Mouse (Mus musculus): ENCODE data around the gene Luc7l3. TPM values are rescaled to one million over a fixed set of nuclear protein-coding genes. Genes with fewer than 3 reads are reported as not detected.

The Luc7l3 gene
- total and polyA plus RNA-seq, 3 experiments, result 47.3 to 90.5 (median 54.7) TPM

DNA sequence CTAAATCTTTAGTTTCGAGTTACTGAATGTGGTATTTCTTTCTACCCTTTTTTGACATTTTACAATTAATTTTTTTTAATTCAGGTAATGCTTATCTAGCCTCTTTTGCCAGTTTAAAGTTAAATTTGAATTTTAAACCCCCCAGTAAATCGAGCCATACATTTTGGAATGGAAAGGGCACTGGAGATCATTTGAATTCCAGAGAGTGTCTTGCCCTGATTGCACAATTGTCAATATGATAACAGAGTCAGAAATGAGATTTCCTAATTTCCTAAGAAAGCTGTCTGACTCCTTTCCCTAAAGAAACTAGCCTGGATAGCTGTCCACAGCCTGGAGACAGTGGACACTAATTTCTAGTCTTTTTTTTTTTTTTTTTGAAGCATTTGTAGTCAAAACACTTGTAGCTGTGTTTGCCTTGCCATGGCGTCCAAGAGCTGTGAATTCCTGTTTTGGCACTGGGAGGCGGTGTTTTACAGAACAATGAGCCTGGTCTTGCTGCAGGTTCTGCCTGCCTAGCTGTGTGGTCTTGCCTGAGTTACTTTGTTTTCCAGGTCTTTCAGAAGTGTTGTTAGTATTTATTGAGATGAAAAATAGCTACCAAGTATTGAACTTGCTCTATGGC is 7.6 kb upstream of the Luc7l3 start (continued):
- TF ChIP-seq CTCF (IDR thresholded peaks at IDR 0.05 in 2 of 3, conservative IDR thresholded peaks at IDR 0.05 in 1 of 3; ENCODE audit: control insufficient read depth in 1 of 3, insufficient read depth in 1 of 3, low read depth in 2 of 3, low read length in 3 of 3, poor library complexity in 1 of 3, severe bottlenecking in 1 of 3) (peak; percentile 26 to 78 (median 56); a peak in 5 of 6 replicates), ELF1 (IDR thresholded peaks at IDR 0.05; ENCODE audit: low read depth, low read length) (no peak), TBP (IDR thresholded peaks at IDR 0.05; ENCODE audit: low read depth, low read length) (no peak), MXI1 (IDR thresholded peaks at IDR 0.05; ENCODE audit: low read depth, low read length) (no peak), MAZ (IDR thresholded peaks at IDR 0.05; ENCODE audit: low read depth, low read length) (no peak), GATA1 (IDR thresholded peaks at IDR 0.05; ENCODE audit: low read depth, low read length) (no peak), RCOR1 (IDR thresholded peaks at IDR 0.05; ENCODE audit: low read depth, low read length) (0 out of 2 replicates have a peak, but pooled peaks have one; percentile 22), POLR2A (IDR thresholded peaks at IDR 0.05; ENCODE audit: control insufficient read depth in 1 of 2, insufficient read depth in 1 of 2, low read depth in 1 of 2, low read length in 2 of 2, poor library complexity in 1 of 2) (no peak), CHD1 (IDR thresholded peaks at IDR 0.05; ENCODE audit: low read depth, low read length) (no peak), KAT2A (conservative IDR thresholded peaks at IDR 0.05; ENCODE audit: low read depth, low read length) (no peak)

DNA sequence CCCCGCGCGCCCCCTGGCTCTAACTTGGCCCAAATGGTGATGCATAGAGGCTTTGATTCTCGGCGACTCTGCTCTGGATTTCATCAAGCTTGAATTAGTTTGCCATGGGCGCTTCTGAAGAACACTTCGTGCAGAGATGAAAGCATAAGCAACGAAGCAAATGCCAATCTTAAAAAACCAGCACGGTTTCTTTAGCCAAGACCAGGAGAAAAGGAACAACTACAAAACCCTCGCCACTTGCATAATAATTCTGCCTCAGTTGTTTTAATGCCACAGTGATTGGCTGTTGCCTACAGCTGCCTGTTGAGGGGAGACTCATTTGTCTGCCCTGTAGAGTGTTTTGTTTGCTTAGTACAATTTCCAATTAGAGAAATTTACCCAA is 6.8 kb upstream of the Luc7l3 start:
- no peaks in the 10 kb centered on the region for H3K9me3 ChIP-seq (replicated peaks; ENCODE audit: insufficient read depth, low read length)
- H3K4me3 ChIP-seq (ENCODE audit: control insufficient read depth in 1 of 2, insufficient read depth in 1 of 2, low read depth in 2 of 2, low read length in 2 of 2), result peak overlapping the region; percentile 93 to 94
- TF ChIP-seq ZC3H11A (IDR thresholded peaks at IDR 0.05; ENCODE audit: low read depth, low read length), result no peak
- peak; percentile 6; the same call in 1 of the 2 replicates for TF ChIP-seq SIN3A (IDR thresholded peaks at IDR 0.05; ENCODE audit: low read length)
- peak overlapping the region; percentile 93 for H3K9ac ChIP-seq (ENCODE audit: control insufficient read depth, low read depth, low read length, poor library complexity, severe bottlenecking)
- DNase-seq (ENCODE audit: low read depth, low spot score), result peak; percentile 43
- H3K4me1 ChIP-seq (ENCODE audit: control insufficient read depth in 1 of 2, insufficient read depth in 2 of 2, low read length in 2 of 2), result peaks cover 2 to 8% of the 10 kb centered on the region in 2 experiments; a peak in 3 of 4 replicates
- H3K27me3 ChIP-seq (ENCODE audit: control insufficient read depth in 1 of 2, insufficient read depth in 2 of 2, low read length in 2 of 2), result no peaks in the 10 kb centered on the region
- H3K36me3 ChIP-seq (ENCODE audit: control insufficient read depth in 1 of 2, insufficient read depth in 2 of 2, low read length in 2 of 2), result peaks cover 0 to 19% of the 10 kb centered on the region in 2 experiments; a peak in 2 of 4 replicates
- peaks cover 10% of the 10 kb centered on the region for H3K79me2 ChIP-seq (ENCODE audit: control insufficient read depth, insufficient read depth, low read length, poor library complexity)
- H3K27ac ChIP-seq (ENCODE audit: control insufficient read depth, low read depth, low read length), result no peak overlapping the region

DNA sequence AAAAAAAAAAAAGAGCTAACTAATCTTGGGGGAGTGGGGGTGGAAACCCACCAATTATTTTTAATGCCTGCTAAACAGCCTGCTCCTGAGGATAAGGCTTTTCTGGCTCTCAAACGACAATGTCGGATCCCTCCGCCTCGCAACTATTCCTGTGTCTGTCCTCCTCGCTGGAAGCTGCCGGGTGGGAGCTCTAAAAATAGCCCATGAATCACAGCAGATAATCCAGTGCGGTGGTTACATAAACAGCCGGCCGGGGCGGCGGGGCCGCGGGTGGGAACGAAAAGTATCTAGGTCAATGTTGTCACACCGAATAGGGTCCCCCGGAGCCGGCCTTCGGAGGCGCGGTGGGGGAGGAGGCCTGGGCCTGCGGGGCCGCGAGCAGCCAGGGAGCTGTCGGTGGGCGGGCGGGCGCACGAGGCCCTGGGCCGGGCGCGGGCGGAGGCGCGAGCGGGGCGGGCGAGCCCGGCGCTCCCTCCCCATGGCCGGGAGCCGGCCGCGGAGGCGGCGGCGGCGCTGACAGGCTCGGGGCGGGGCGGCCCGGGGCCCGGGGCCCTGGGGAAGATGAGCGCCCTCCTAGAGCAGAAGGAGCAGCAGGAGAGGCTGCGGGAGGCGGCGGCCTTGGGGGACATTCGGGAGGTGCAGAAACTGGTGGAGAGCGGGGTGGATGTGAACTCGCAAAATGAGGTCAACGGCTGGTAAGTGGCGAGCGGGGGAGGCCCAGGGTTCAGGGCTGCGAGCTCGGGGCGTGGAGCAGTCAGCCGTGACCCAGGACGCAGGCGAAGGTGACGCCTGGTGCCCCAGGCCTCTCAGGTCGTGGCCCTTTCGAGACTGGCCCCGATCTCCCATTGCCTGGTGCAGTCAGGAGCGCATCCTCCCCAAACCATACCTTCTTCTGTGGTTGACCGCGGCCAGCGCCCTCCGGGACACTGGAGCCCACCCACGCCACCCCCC is 6.2 kb upstream of the Luc7l3 start, which contains the start of gene Ankrd40:
Gene Ankrd40 (plus strand): TSS at position 309 of the 951 bp plus-strand sequence.
- Histone ChIP-seq H3K9me3 (replicated peaks; ENCODE audit: insufficient read depth, low read length) (no peaks in the 10 kb centered on the region), H3K9ac (ENCODE audit: control insufficient read depth, low read depth, low read length, poor library complexity, severe bottlenecking) (peak within 1 kb of the TSS; percentile 93), H3K27ac (ENCODE audit: control insufficient read depth, low read depth, low read length) (peak within 1 kb of the TSS; percentile 51), H3K79me2 (ENCODE audit: control insufficient read depth, insufficient read depth, low read length, poor library complexity) (peaks cover 10% of the 10 kb centered on the region), H3K27me3 (ENCODE audit: control insufficient read depth in 1 of 2, insufficient read depth in 2 of 2, low read length in 2 of 2) (no peaks in the 10 kb centered on the region), H3K4me3 (ENCODE audit: control insufficient read depth in 1 of 2, insufficient read depth in 1 of 2, low read depth in 2 of 2, low read length in 2 of 2) (peak within 1 kb of the TSS; percentile 93 to 94), H3K4me1 (ENCODE audit: control insufficient read depth in 1 of 2, insufficient read depth in 2 of 2, low read length in 2 of 2) (peaks cover 0 to 8% of the 10 kb centered on the region in 2 experiments; a peak in 1 of 4 replicates), H3K36me3 (ENCODE audit: control insufficient read depth in 1 of 2, insufficient read depth in 2 of 2, low read length in 2 of 2) (peaks cover 0 to 18% of the 10 kb centered on the region in 2 experiments; a peak in 2 of 4 replicates)
- peak; percentile 94 for DNase-seq (ENCODE audit: low read depth, low spot score)
- TF ChIP-seq E2F4 (IDR thresholded peaks at IDR 0.05; ENCODE audit: borderline replicate concordance, low read depth, low read length) (no peak), ZNF384 (IDR thresholded peaks at IDR 0.05; ENCODE audit: low read depth, low read length) (peak; percentile 77), USF2 (IDR thresholded peaks at IDR 0.05; ENCODE audit: borderline replicate concordance in 1 of 2, insufficient read depth in 1 of 2, low read depth in 1 of 2, low read length in 2 of 2) (no peak), NELFE (IDR thresholded peaks at IDR 0.05; ENCODE audit: low read depth, low read length) (peak; percentile 70), ETS1 (IDR thresholded peaks at IDR 0.05; ENCODE audit: low read depth, low read length) (peak; percentile 82), NRF1 (IDR thresholded peaks at IDR 0.05; ENCODE audit: insufficient read depth, low read depth, low read length, poor library complexity, severe bottlenecking) (peak; percentile 35; the same call in 1 of the 2 replicates), GABPA (IDR thresholded peaks at IDR 0.05; ENCODE audit: low read depth, low read length) (no peak), UBTF (IDR thresholded peaks at IDR 0.05; ENCODE audit: borderline replicate concordance, insufficient read depth, low read depth, low read length) (0 out of 2 replicates have a peak, but pooled peaks have one; percentile 66), TAL1 (IDR thresholded peaks at IDR 0.05; ENCODE audit: low read length) (no peak), HCFC1 (IDR thresholded peaks at IDR 0.05; ENCODE audit: low read depth, low read length) (peak; percentile 90), SIN3A (IDR thresholded peaks at IDR 0.05; ENCODE audit: low read length) (peak; percentile 93), USF1 (IDR thresholded peaks at IDR 0.05; ENCODE audit: low read depth, low read length) (no peak), EP300 (IDR thresholded peaks at IDR 0.05; ENCODE audit: low read depth in 1 of 2, low read length in 2 of 2) (peak in 1 of 2 experiments; percentile 55; a peak in 1 of 4 replicates), MYB (IDR thresholded peaks at IDR 0.05; ENCODE audit: low read depth, low read length) (peak; percentile 16; the same call in 1 of the 2 replicates), ELF1 (IDR thresholded peaks at IDR 0.05; ENCODE audit: low read depth, low read length) (peak; percentile 53; the same call in 1 of the 2 replicates)

Data from MEL (cell line).